Mouse (Mus musculus) left cerebral cortex, adult 2 months (tissue): Measurements from ENCODE around the gene Zfp683. TPM values are rescaled to one million over a fixed set of nuclear protein-coding genes. Genes with fewer than 3 reads are reported as not detected.
A peak's percentile ranks its signal among the peaks of the same experiment; 100 is the strongest.

ENCODE experiments used
- DNase-seq, 2 experiments: peaks; one replicate each; pipeline ENCODE4 v3.0.0; 2021 to 2022; ENCODE audit warnings: low spot score in 2 of 2, mixed read lengths in 1 of 2; ENCODE audit errors: extremely low spot score in 1 of 2
- H3K27ac ChIP-seq: fragments of 200-600 bp; 2 replicates; pipeline ENCODE4 v1.8.1; 2022
- H3K4me3 ChIP-seq: fragments of 200-600 bp; 2 replicates; pipeline ENCODE4 v1.8.1; 2022
- CTCF ChIP-seq: fragments of 200-600 bp; IDR thresholded peaks from 2 replicates; pipeline ENCODE4 v1.8.1; 2022; ENCODE audit warnings: antibody characterized with exemption, mild to moderate bottlenecking, moderate library complexity
- intact Hi-C: fragments of 180-260 bp; cut with DNase I; formaldehyde crosslinking; loops from one replicate; pipeline ENCODE4 v1.15.1; 2025
- total RNA-seq, 2 experiments: library from RNA; stranded (reverse); gene quantifications; 2 replicates each; pipeline ENCODE4 v1.2.3; 2021

The Zfp683 gene
- total RNA-seq, 2 experiments from 2014 or later, result not detected

DNA sequence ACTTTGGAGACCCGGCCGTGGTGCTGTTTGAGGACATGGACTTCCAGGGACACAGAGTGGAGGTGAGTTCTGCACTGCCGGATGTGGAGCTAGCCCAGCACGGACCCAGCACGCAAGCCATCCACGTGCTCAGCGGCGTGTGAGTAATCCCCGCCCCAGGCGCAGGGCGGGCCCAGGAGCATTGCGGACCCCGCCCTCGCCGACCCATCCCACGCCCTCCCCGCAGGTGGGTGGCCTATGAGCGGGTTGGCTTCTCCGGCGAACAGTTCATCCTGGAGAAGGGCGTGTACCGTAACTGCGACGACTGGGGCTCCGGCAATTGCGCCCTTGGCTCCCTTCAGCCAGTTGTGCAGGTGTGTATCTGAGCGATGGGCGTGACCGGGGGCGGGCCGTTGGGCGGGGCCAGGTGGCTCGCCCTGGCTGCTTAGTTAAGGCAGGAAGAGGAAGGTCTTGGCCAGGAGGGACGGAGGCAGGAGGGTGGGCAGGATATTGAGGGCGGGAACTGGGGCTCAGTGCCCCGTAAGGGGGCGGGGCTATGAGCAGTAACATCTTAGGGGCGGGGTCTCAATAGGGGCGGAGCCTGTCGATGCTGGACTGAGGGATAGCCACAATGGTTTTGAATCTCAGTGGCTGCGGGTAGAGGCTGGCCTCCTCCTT is 28.2 kb downstream of the Zfp683 start:
- TF ChIP-seq CTCF, result no peak
- peak; percentile 68 to 73 for DNase-seq
- Histone ChIP-seq H3K4me3 (peak overlapping the region; percentile 50), H3K27ac (no peak overlapping the region)
- intact Hi-C loops, result no loop called here

DNA sequence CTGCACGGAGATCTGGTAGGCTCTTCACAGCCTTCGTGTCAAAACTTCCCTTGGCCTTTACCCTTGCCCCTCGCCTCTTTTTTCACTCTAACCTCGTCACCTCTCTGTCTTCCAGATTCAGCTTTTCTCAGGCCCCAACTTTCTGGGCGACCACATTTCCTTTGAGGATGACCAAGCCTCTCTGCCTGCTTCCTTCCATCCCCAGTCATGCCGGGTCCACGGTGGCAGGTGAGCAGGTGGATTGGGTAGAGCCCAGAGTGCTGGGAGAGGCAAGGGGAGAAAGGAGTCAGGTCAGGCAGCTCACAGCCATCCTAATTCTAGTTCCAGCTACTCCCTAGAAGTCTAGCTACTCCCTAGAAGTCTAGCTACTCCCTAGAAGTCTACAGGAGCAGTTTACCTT is 28.8 kb downstream of the Zfp683 start:
- TF ChIP-seq CTCF, result no peak
- Histone ChIP-seq H3K4me3 (peak overlapping the region; percentile 50), H3K27ac (no peak overlapping the region)
- intact Hi-C loops, result no loop called here
- DNase-seq, result no peak

DNA sequence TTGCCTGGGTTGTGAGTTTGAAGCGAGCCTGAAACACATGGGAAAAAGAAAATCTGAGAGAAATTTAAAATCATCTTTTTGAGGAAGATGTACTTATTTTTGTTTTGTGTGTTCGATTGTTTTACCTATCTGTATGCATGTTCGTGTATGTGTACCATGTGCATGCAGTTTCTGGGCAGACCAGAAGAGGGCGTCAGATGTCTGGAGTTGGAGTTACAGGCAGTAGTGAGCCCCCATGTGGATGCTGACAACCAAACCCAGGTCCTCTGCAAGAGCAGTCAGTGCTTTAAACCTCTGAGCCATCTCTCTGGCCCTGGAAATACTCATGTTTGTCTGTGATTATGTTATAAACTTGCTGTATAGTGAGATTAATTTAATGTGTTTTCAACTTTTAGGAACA is 31.4 kb downstream of the Zfp683 start:
- DNase-seq, result no peak
- peak; percentile 2; the same call in 1 of the 2 replicates for TF ChIP-seq CTCF
- Histone ChIP-seq H3K4me3 (no peak overlapping the region), H3K27ac (no peak overlapping the region)
- intact Hi-C loops, result no loop called here

DNA sequence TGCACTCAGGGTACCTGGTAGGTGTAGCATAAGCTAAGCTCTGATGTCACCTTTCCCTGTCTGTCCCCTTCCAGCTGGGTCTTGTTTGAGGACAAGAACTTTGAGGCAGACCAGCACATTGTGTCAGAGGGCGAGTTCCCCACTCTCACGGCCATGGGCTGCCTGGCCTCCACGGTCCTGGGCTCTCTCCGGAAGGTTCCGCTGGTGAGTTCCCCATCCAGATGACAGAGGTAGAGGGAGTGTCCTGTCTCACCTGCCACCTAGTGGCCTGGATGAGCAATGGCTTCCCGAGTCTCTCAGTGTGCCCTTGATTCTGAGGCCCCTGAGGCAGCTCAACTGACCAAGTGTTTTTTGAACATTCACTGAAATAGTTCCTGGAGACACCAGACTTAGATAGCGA is 33.8 kb downstream of the Zfp683 start:
- Histone ChIP-seq H3K27ac (no peak overlapping the region), H3K4me3 (no peak overlapping the region)
- intact Hi-C loops, result loop anchor here (1.0 kb wide), 1 partner anchor 51 kb away; no protein-coding TSS in a partner anchor
- DNase-seq, result no peak
- peak; percentile 69 for TF ChIP-seq CTCF

DNA sequence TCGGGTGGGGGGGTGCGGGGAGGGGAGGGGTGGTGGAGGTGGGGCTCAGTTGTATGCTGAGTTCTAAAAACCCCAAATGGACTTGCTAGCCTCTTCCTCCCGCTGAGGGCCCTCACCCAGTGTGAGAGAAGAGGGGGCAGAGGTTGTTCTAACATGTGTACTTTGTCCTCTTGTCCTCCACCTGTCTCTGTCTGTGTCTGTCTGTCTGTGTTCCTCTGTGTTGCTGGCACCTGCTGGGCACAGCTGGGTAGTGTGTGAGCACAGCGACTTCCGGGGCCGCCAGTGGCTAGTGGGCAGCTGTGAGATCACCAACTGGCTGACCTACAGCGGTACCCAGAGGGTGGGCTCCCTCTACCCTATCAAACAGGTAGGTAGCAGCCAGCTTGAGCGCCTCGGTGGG is 35.4 kb downstream of the Zfp683 start:
- no peak for TF ChIP-seq CTCF
- intact Hi-C loops, result no loop called here
- Histone ChIP-seq H3K27ac (no peak overlapping the region), H3K4me3 (no peak overlapping the region)
- no peak for DNase-seq

DNA sequence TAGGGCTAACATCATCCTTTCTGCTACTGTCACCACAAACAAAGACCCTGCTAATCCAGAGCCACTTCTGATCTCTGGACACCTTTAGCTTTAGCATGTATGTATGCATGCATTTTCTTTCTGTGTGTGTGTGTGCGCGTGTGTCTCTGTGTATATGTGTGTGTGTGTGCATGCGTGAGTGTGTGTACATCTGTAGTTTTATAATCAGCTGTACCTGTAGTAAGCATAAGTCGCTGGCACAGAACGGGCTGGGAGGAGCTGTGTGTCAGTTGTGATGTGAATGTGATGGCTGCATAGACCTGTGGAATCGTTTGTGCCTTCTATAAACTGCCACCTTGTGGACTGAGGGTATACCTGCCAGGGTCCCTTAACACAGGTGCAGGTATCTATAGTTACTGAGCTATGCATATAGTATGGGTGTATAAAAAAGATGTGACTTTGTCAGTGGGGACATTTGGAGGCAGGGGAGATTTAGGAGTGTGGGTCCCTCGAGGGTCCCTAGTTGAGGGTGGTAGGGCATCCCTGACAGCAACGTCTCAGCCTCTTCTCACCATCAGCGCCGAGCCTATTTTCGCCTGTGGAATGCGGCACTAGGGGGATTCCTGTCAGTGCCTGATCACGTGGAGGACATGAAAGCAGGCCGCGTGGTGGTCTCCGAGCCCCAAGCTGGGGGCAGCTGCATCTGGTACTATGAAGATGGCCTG is 37.0 kb downstream of the Zfp683 start:
- H3K27ac ChIP-seq, result no peak overlapping the region

DNA sequence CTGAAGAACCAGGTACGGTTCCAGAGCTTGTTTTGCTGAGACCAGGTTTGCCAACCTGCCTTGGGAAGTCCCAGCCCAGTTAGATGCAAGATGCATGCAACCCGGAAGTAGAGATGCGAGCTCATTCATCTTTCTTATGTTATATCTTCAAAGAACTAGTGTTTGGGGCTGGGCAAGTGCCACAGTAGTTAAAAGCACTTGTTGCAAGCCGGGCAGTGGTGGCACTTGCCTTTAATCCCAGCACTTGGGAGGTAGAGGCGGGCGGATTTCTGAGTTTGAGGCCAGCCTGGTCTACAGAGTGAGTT is 37.5 kb downstream of the Zfp683 start:
- no peak for DNase-seq
- intact Hi-C loops, result no loop called here
- H3K4me3 ChIP-seq, result no peak overlapping the region
- TF ChIP-seq CTCF, result no peak
- no peak overlapping the region for H3K27ac ChIP-seq

More for the DNA sequence above, 37.0 kb downstream of the Zfp683 start:
- intact Hi-C loops, result no loop called here
- DNase-seq, result no peak
- TF ChIP-seq CTCF, result no peak
- H3K4me3 ChIP-seq, result no peak overlapping the region

DNA sequence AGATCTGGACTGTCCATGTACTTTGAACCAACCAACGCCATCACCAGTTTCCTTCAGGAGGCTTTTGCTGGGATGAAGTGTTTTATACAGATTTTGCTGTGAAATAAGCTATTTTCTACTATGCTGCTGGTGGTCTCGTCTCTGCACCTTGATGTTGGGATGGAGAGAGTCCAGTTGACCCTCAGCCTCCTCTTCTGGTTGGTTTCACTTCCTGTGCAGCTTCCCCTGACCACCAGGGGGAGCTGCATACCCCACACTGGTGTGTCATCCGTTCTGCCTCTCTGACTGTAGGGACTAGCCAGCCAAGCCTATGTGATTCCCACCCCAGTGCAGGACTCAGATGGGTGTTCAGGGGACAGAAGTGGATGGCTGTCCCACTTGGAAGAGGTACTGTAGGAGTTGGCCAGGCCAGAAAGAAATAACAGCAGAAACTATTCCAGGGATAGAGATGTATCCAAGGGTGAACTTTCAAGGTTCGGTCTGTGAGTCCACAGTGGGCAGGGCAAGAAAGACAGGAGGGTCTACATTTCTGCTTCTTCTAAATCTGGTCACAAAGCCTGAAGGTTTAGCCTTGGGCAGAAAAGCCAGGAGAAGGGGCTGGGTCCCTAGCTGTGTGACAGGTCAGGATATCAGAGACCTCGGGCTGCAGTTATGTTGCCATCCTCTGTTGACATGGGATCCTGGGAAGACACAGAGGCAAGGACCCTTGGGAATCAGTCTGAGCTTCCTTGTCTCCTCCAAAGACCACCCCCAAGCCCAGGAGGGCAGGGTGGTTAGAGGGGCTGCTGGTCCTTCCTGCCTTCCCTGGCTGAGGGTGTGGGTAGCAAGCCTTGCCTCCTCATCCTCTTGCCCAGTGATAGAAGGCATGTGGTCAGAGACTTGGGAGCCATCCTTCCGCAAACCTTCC is 39.0 kb downstream of the Zfp683 start:
- DNase-seq, result peak; percentile 24 to 38
- intact Hi-C loops, result no loop called here
- H3K4me3 ChIP-seq, result no peak overlapping the region
- no peak overlapping the region for H3K27ac ChIP-seq
- TF ChIP-seq CTCF, result peak; percentile 70

DNA sequence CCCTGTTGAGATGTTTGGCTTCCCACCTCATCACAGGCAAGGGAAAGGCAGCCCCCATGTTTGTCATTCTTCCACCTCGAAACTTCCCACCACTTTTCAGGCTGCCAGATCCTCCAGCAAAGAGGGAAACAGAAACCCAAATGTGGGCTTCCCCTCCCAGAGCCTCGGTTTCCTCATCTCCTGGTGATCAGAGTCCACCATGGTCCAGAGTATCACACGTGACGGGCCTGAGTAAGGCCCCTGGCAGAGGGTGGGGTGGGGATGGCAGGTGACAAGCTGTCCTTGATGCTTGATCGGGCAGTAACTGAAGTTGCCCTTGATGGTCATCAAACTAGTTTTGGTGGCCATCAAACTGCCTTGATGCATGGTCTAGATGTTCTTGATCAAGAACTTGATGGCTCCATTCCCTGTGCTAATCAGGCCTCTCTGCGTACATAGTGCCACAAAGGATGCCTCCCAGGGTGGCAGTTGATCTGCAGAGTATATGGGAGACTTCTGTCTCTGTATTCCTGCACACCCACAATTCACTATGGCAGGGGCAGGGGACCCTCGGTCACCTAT is 40.4 kb downstream of the Zfp683 start:
- H3K4me3 ChIP-seq, result no peak overlapping the region
- no peak for TF ChIP-seq CTCF
- intact Hi-C loops, result no loop called here
- no peak for DNase-seq
- no peak overlapping the region for H3K27ac ChIP-seq

DNA sequence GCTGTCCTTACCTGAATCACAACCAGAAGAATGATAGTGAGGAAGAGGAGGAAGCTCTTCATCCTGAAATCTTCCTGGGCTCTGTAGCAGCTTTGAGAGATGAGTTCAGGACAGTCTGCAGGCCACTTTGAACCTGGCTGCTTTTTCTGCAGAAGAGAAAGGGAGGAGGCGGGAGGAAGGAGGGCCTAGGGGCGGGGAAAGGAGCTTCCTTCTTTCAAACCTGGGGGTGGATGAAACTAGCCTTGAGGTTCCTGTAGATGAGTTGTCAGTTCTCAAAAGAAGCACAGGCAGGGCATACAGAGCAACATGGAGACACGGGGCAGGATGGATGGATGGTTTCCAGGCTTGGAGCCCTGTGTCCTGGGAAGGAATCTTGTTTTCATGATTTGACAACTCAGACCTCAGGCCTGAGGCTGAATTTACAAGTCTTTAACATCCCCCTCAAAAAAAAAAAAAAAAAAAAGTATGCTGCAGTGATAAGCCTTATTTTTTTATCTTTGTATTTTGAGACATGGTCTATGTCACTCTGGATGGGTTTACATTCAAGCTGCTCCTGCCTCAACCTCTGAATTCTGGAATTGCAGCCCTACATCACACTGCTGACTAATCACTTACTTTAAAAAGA is 41.4 kb downstream of the Zfp683 start, which contains the start of gene Cd52:
TSS of gene Cd52 (minus strand) at position 160 of the 625 bp plus-strand sequence.
- no peak for DNase-seq
- intact Hi-C loops, result no loop called here
- Histone ChIP-seq H3K27ac (no peak within 1 kb of the TSS), H3K4me3 (no peak within 1 kb of the TSS)
- no peak for TF ChIP-seq CTCF

DNA sequence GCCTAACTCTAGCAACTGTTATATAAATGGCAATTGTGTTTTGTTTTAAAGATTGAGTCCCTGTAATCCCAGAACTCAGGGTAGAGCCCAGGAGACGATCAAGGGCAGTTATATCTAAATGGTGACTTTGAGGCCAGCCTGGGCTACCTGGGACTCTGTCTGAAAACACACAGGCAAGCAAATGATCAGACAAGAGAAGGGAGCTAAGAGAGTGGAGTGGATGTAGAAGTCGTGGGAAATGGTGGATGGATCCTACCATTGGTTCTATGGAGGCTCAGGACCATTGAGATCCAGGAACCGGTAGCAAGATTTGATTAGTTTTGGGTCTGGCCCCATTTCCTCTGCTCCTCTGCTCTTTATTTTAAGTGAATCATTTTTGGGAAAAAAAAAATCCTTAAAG is 42.5 kb downstream of the Zfp683 start:
- no peak for TF ChIP-seq CTCF
- intact Hi-C loops, result no loop called here
- no peak for DNase-seq
- Histone ChIP-seq H3K4me3 (no peak overlapping the region), H3K27ac (no peak overlapping the region)
